Mouse (Mus musculus): ENCODE measurements around the gene Dll4. TPM values are rescaled to one million over a fixed set of nuclear protein-coding genes. Genes with fewer than 3 reads are reported as not detected.
A peak's percentile ranks its signal among the peaks of the same experiment; 100 is the strongest.

Gene Dll4
- total and polyA plus RNA-seq, 3 experiments, result 0.18 TPM; not detected in 2

DNA sequence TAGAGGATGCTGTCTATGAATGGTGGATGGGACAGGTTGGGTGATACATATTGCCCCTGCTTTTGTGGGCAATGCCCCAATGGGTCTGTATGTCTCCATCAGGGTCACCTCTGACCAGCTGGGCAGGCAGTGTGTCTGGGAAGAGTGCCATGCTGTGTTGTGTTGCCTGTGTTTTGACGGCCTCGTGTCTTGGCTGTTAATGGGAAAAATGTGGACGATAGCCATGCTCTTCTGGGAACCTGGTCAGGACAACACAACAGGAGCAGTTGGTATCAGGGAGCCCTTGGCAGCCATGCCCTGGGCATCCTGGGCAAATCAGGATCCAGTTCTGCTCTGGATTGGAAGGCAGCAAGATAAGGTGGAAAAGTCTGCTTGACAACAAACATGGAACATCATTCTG, 29.5 kb downstream of the Dll4 start:
- no peaks in the 10 kb centered on the region for H3K27me3 ChIP-seq (ENCODE audit: control insufficient read depth in 1 of 2, insufficient read depth in 2 of 2, low read length in 2 of 2)
- no peak overlapping the region for H3K4me3 ChIP-seq (ENCODE audit: control insufficient read depth in 1 of 2, insufficient read depth in 1 of 2, low read depth in 2 of 2, low read length in 2 of 2)
- TF ChIP-seq RAD21 (IDR thresholded peaks at IDR 0.05; ENCODE audit: low read depth, low read length) (no peak), POLR2A (IDR thresholded peaks at IDR 0.05; ENCODE audit: control insufficient read depth in 1 of 2, insufficient read depth in 1 of 2, low read depth in 1 of 2, low read length in 2 of 2, poor library complexity in 1 of 2) (peak in 1 of 2 experiments; percentile 50; a peak in 1 of 4 replicates), POLR2AphosphoS2 (IDR thresholded peaks at IDR 0.05; ENCODE audit: low read length) (0 out of 2 replicates have a peak, but pooled peaks have one; percentile 55)
- no peak for DNase-seq (ENCODE audit: low read depth, low spot score)
- no peaks in the 10 kb centered on the region for H3K9me3 ChIP-seq (replicated peaks; ENCODE audit: insufficient read depth, low read length)
- no peak overlapping the region for H3K9ac ChIP-seq (ENCODE audit: control insufficient read depth, low read depth, low read length, poor library complexity, severe bottlenecking)
- peaks cover 9 to 24% of the 10 kb centered on the region in 2 experiments for H3K4me1 ChIP-seq (ENCODE audit: control insufficient read depth in 1 of 2, insufficient read depth in 2 of 2, low read length in 2 of 2)
- no peak overlapping the region for H3K27ac ChIP-seq (ENCODE audit: control insufficient read depth, low read depth, low read length)
- H3K36me3 ChIP-seq (ENCODE audit: control insufficient read depth in 1 of 2, insufficient read depth in 2 of 2, low read length in 2 of 2), result peaks cover 2 to 10% of the 10 kb centered on the region in 2 experiments; a peak in 3 of 4 replicates
- H3K79me2 ChIP-seq (ENCODE audit: control insufficient read depth, insufficient read depth, low read length, poor library complexity), result peaks cover 12% of the 10 kb centered on the region

DNA sequence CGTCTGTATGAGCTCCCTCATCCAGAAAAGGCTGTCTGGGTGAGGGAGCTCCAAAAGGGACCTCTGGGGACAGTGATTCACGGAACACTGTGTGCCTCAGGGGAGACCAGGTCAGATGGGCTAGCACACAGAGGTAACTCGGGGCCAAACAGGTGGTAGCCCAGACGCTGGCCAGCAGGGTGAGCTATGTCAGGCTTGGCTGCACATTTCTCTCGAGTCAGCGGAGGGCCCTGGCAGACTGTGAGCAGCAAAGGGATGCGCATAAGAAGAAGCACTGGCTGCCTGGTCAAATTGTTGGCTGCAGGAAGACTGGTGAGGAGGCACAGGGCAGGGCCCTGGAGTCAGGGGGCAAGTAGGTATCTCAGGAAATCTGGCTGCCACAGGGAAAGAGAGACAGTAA, 30.1 kb downstream of the Dll4 start:
- Histone ChIP-seq H3K27ac (ENCODE audit: control insufficient read depth, low read depth, low read length) (no peak overlapping the region), H3K9ac (ENCODE audit: control insufficient read depth, low read depth, low read length, poor library complexity, severe bottlenecking) (no peak overlapping the region), H3K9me3 (replicated peaks; ENCODE audit: insufficient read depth, low read length) (no peaks in the 10 kb centered on the region), H3K79me2 (ENCODE audit: control insufficient read depth, insufficient read depth, low read length, poor library complexity) (peaks cover 11% of the 10 kb centered on the region), H3K4me3 (ENCODE audit: control insufficient read depth in 1 of 2, insufficient read depth in 1 of 2, low read depth in 2 of 2, low read length in 2 of 2) (no peak overlapping the region), H3K27me3 (ENCODE audit: control insufficient read depth in 1 of 2, insufficient read depth in 2 of 2, low read length in 2 of 2) (no peaks in the 10 kb centered on the region), H3K4me1 (ENCODE audit: control insufficient read depth in 1 of 2, insufficient read depth in 2 of 2, low read length in 2 of 2) (peaks cover 10 to 24% of the 10 kb centered on the region in 2 experiments), H3K36me3 (ENCODE audit: control insufficient read depth in 1 of 2, insufficient read depth in 2 of 2, low read length in 2 of 2) (peaks cover 2 to 8% of the 10 kb centered on the region in 2 experiments; a peak in 3 of 4 replicates)
- DNase-seq (ENCODE audit: low read depth, low spot score), result peak; percentile 32
- TF ChIP-seq MAZ (IDR thresholded peaks at IDR 0.05; ENCODE audit: low read depth, low read length) (no peak), POLR2AphosphoS2 (IDR thresholded peaks at IDR 0.05; ENCODE audit: low read length) (peak; percentile 34; the same call in 1 of the 2 replicates)

DNA sequence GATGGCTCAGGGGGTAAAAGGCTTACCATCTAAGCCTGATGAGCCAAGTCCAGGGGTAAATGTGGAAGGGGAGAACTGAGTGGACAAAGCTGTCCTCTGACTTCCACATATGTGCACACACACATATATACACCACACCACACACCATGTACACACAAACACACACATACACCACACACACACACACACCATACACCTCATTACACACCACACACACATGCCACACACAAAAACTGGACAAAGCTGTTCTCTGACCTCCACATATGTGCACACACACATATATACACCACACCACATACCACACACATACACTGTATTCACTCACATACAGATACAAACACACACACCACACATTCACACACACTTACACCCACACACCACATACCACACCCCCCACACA, 30.7 kb downstream of the Dll4 start:
- peaks cover 7% of the 10 kb centered on the region for H3K79me2 ChIP-seq (ENCODE audit: control insufficient read depth, insufficient read depth, low read length, poor library complexity)
- peaks cover 2 to 11% of the 10 kb centered on the region in 2 experiments; a peak in 3 of 4 replicates for H3K36me3 ChIP-seq (ENCODE audit: control insufficient read depth in 1 of 2, insufficient read depth in 2 of 2, low read length in 2 of 2)
- H3K9ac ChIP-seq (ENCODE audit: control insufficient read depth, low read depth, low read length, poor library complexity, severe bottlenecking), result no peak overlapping the region
- no peaks in the 10 kb centered on the region for H3K9me3 ChIP-seq (replicated peaks; ENCODE audit: insufficient read depth, low read length)
- H3K27me3 ChIP-seq (ENCODE audit: control insufficient read depth in 1 of 2, insufficient read depth in 2 of 2, low read length in 2 of 2), result no peaks in the 10 kb centered on the region
- H3K4me3 ChIP-seq (ENCODE audit: control insufficient read depth in 1 of 2, insufficient read depth in 1 of 2, low read depth in 2 of 2, low read length in 2 of 2), result no peak overlapping the region
- no peak overlapping the region for H3K27ac ChIP-seq (ENCODE audit: control insufficient read depth, low read depth, low read length)
- TF ChIP-seq POLR2AphosphoS2 (IDR thresholded peaks at IDR 0.05; ENCODE audit: low read length) (no peak), CHD2 (IDR thresholded peaks at IDR 0.05; ENCODE audit: low read length) (no peak), POLR2A (IDR thresholded peaks at IDR 0.05; ENCODE audit: control insufficient read depth in 1 of 2, insufficient read depth in 1 of 2, low read depth in 1 of 2, low read length in 2 of 2, poor library complexity in 1 of 2) (0 out of 4 replicates have a peak, but pooled peaks of 1 of the 2 experiments have one; percentile 17), TCF12 (IDR thresholded peaks at IDR 0.05; ENCODE audit: low read depth, low read length) (no peak), ZKSCAN1 (IDR thresholded peaks at IDR 0.05; ENCODE audit: low read depth, low read length) (no peak), POLR2AphosphoS5 (IDR thresholded peaks at IDR 0.05; ENCODE audit: borderline replicate concordance, low read depth, low read length) (no peak), MAX (IDR thresholded peaks at IDR 0.05; ENCODE audit: low read length) (no peak), KAT2A (conservative IDR thresholded peaks at IDR 0.05; ENCODE audit: low read depth, low read length) (no peak)
- DNase-seq (ENCODE audit: low read depth, low spot score), result peak; percentile 26
- peaks cover 10 to 28% of the 10 kb centered on the region in 2 experiments for H3K4me1 ChIP-seq (ENCODE audit: control insufficient read depth in 1 of 2, insufficient read depth in 2 of 2, low read length in 2 of 2)

All from MEL (cell line).